Mouse (Mus musculus): ENCODE data around the gene Poglut1. TPM values are rescaled to one million over a fixed set of nuclear protein-coding genes. Genes with fewer than 3 reads are reported as not detected.

The Poglut1 gene
- polyA plus RNA-seq, 1 experiment from 2014 or later, result 69.8 TPM

DNA sequence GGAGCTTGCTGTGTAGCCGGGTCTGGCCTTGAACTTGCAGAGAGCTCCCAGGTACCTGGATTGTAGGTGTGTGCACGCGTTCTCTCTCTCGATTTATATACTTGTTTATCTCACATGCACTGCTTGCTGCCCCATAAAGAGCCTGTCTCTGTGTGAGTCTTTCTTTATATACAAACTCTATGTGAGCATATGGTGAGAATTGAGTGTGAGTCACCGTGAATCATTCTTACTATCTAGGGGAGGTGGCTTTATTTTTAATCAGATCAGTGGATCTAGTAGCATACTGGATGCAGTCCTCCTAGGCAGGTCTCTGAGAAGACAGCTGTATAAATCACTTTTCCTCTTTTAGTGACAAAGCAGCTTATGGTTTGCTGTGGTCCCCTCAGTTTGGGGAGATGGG lies 18.1 kb upstream of the Poglut1 start:
- 94% methylated on average over 5 of the region's 5 CpGs for WGBS
- no peaks in the 10 kb centered on the region for H3K9me3 ChIP-seq
- H3K4me1 ChIP-seq, result peaks cover 10% of the 10 kb centered on the region
- H3K27ac ChIP-seq, result no peak overlapping the region
- no peaks in the 10 kb centered on the region for H3K27me3 ChIP-seq (ENCODE audit: poor library complexity, severe bottlenecking)
- no peak for DNase-seq (ENCODE audit: extremely low spot score, low spot score)
- H3K36me3 ChIP-seq (replicated peaks), result peaks cover 92% of the 10 kb centered on the region
- no peak overlapping the region for H3K4me3 ChIP-seq

DNA sequence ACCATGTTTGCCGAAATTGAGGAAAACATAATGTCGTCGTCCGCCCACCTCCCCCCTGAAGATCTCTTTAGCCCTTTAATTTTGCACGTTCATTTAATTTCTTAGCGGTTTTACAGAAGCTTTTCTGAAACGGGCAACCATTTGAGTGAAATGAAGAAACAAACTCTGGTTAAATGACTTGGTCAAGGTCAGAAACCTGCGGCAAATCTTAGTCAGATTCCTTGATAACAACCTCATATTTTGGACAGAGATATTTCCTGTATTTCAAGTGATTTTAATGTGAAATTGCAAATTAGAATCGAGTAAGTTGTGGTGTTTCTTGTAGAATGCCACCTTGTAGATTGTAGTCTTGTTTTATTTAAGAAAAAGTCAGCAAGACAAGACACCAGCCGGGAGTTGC lies 13.5 kb upstream of the Poglut1 start:
- H3K9me3 ChIP-seq, result no peaks in the 10 kb centered on the region
- H3K4me1 ChIP-seq, result peaks cover 10% of the 10 kb centered on the region
- peak overlapping the region; percentile 89 for H3K4me3 ChIP-seq
- H3K36me3 ChIP-seq (replicated peaks), result peaks cover 45% of the 10 kb centered on the region
- DNase-seq (ENCODE audit: extremely low spot score, low spot score), result no peak
- WGBS, result 43% methylated on average over 10 of the region's 10 CpGs
- H3K27me3 ChIP-seq (ENCODE audit: poor library complexity, severe bottlenecking), result peaks cover 7% of the 10 kb centered on the region
- H3K27ac ChIP-seq, result peak overlapping the region; percentile 92

DNA sequence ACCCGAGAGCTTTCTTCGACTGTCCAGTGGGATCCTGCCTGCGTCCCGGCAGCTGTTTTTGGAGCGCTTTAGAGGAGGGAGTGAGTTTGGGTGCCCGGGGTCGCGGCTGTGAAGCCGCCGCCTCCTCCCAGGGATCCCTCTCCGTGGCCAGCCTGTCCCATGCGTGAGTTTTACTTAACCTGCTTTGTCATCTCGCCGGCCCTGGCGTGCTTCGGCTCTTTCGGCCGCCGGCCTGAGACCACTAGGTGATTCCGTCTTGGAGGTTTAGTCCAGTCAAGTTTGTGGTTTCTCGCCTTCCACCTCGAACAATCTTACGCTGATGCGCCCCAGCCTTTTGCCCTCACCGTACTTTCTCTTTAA lies 12.9 kb upstream of the Poglut1 start:
- Histone ChIP-seq H3K4me1 (peaks cover 10% of the 10 kb centered on the region), H3K4me3 (peak overlapping the region; percentile 89), H3K36me3 (replicated peaks) (peaks cover 40% of the 10 kb centered on the region), H3K27ac (peak overlapping the region; percentile 92), H3K9me3 (no peaks in the 10 kb centered on the region), H3K27me3 (ENCODE audit: poor library complexity, severe bottlenecking) (peaks cover 9% of the 10 kb centered on the region)
- DNase-seq (ENCODE audit: extremely low spot score, low spot score), result no peak
- WGBS, result under 1% methylated on average over 25 of the region's 25 CpGs

DNA sequence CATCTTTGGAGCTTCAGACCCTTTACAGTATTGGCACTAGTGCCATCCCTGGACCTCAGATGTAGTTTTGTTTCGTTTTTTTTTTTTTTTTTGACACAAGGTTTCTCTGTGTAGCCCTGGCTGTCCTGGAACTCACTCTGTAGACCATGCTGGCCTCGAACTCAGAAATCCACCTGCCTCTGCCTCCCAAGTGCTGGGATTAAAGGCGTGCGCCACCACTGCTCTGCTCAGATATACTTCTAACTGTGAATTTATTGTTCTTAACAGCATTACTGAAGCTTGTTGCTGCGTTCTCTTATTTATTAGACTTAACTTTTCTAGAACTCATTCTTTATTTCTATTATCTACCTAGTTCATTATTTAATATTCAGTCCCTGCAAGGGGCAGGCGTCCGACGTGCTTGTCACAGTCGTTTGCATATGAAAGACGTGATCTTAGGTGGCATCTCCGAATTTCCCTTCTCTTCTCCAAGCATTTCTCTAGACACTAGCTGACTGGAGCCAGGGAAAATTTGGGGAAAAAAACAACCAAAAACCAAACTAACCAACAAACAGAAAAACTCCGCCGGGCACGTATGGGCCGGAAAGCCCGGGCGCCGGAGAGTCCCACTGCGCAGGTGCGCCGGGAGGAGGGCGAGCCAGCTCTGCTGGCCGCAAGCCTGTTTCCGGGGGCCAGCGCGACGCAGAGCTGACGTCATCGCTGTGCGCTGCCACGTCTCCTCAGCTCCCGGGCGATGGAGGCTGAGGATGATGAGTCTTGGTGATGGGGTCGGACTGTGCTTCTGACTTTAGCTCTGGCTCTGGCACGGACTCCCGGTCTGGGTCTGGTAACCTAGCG lies 12.3 kb upstream of the Poglut1 start:
- H3K36me3 ChIP-seq (replicated peaks), result peaks cover 34% of the 10 kb centered on the region
- no peaks in the 10 kb centered on the region for H3K9me3 ChIP-seq
- peak overlapping the region; percentile 92 for H3K27ac ChIP-seq
- DNase-seq (ENCODE audit: extremely low spot score, low spot score), result peak; percentile 90
- 8% methylated on average over 37 of the region's 37 CpGs for WGBS
- H3K27me3 ChIP-seq (ENCODE audit: poor library complexity, severe bottlenecking), result peaks cover 9% of the 10 kb centered on the region
- peak overlapping the region; percentile 89 for H3K4me3 ChIP-seq
- peaks cover 10% of the 10 kb centered on the region for H3K4me1 ChIP-seq

DNA sequence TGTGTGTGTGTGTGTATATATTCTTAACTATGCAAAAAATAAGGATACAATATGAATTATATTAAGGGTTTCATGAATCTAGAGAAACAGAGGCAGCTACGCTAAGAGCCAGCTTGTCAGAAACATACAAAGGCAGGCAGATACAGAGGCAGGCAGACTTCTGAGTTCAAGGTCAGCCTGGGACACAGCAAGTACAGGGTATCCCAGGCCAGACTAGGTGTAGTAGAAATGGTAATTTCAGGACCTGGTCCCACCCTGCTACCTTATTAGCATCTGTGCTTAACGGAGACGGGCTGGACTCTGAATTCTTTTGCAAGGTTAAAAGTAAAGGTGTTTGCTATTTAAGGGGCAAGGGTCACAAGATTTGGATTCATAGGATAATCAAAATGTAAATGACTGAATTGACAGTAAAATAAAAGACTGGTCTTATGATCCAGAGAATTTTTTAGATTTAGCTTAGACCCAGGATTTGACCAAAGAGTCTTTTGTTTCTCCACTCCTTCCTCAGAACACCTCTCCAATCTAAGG lies 8.2 kb upstream of the Poglut1 start, which contains the start of gene Tmem39a:
Gene Tmem39a (plus strand): TSS at position 478 of the 528 bp plus-strand sequence.
- Histone ChIP-seq H3K36me3 (replicated peaks) (no peaks in the 10 kb centered on the region), H3K4me1 (peaks cover under 1% of the 10 kb centered on the region; the same call in 1 of the 2 replicates), H3K27me3 (ENCODE audit: poor library complexity, severe bottlenecking) (peaks cover 28% of the 10 kb centered on the region), H3K4me3 (no peak within 1 kb of the TSS), H3K9me3 (no peaks in the 10 kb centered on the region), H3K27ac (no peak within 1 kb of the TSS)
- no peak for DNase-seq (ENCODE audit: extremely low spot score, low spot score)
- 80% methylated on average over 3 of the region's 3 CpGs for WGBS

DNA sequence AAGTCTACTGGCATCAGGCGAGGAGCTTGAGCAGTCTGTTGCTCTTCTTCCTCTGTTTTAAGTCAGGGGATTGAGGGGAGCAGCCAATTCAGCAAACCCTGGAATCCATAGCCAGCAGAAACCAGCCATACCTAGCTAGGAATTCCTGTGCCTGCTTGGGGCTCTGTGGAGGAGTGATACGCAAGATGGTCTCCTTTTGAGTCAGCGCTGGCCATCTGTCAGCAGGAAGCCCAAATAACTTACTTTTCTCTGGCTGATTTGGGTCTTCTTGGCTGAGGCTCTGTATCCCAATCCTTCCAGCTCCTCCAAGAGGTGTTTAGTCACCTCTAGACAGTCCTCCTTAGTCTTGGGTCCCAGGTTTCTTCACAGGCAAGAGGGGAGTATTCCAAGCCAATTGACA lies 5.9 kb upstream of the Poglut1 start:
- Histone ChIP-seq H3K4me1 (no peaks in the 10 kb centered on the region), H3K9me3 (no peaks in the 10 kb centered on the region; the same call in 1 of the 2 replicates), H3K36me3 (replicated peaks) (no peaks in the 10 kb centered on the region), H3K27me3 (ENCODE audit: poor library complexity, severe bottlenecking) (peaks cover 51% of the 10 kb centered on the region), H3K27ac (no peak overlapping the region), H3K4me3 (no peak overlapping the region)
- no peak for DNase-seq (ENCODE audit: extremely low spot score, low spot score)
- 74% methylated on average over 3 of the region's 3 CpGs for WGBS

DNA sequence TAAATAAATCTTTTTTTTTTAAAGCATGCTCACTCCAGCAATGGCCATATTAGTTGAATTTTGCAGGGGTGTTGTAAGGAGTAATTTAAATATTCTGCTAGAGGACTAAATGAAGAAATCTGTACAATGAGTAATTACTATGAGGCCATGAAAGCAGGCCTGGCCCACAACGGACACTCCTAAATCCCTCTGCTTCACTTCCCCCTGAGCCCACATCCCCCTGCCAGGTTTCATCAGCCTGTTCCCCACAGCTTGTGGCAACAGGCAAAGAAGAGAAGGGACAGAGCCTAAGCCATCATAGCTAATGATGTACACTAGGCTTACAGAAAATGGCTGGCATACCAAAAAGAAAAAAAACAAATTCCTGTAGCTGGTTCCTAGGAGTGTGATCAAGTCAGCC lies 2.1 kb downstream of the Poglut1 start:
- Histone ChIP-seq H3K27ac (no peak overlapping the region), H3K4me1 (peaks cover 24% of the 10 kb centered on the region), H3K27me3 (ENCODE audit: poor library complexity, severe bottlenecking) (peaks cover 21% of the 10 kb centered on the region), H3K4me3 (peak overlapping the region; percentile 6; the same call in 1 of the 2 replicates), H3K9me3 (no peaks in the 10 kb centered on the region; the same call in 1 of the 2 replicates), H3K36me3 (replicated peaks) (peaks cover 56% of the 10 kb centered on the region)
- DNase-seq (ENCODE audit: extremely low spot score, low spot score), result no peak
- WGBS, result 97% methylated on average over 1 of the region's 1 CpGs

DNA sequence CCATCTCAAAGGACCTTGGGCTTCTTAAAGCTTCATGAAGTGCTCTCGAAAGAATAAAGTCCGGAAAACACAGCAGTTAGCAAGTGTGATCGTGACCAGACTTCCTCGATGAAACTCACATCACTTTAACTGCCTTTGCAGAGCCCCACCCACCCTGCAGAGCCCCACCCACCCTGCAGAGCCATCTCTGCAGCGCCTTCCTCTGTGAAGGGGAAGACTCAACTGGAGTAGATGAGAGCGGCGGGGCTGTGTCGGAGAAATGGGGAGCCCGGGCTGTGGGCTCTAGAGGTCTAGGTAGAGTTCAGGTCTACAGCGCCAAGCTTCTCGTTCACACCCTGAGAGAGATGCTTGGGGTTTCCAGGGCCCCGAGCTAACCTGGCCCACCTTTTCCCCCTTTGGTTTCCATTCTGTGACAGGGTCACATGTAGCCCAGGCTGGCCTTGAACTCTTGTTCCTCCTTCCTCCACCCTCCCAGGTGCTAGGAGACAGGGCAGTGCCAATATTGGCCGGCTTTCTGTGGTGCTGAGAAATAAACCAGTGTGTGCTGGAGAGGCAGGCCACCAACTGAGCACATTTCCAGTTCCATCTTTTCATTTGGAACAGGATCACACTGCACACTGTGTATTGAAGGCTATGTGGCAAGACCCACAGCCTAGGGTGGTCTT lies 11.2 kb downstream of the Poglut1 start:
- Histone ChIP-seq H3K9me3 (no peaks in the 10 kb centered on the region), H3K27me3 (ENCODE audit: poor library complexity, severe bottlenecking) (no peaks in the 10 kb centered on the region), H3K4me3 (no peak overlapping the region), H3K27ac (no peak overlapping the region), H3K36me3 (replicated peaks) (peaks cover 100% of the 10 kb centered on the region), H3K4me1 (no peaks in the 10 kb centered on the region)
- WGBS, result 91% methylated on average over 13 of the region's 13 CpGs
- DNase-seq (ENCODE audit: extremely low spot score, low spot score), result no peak

DNA sequence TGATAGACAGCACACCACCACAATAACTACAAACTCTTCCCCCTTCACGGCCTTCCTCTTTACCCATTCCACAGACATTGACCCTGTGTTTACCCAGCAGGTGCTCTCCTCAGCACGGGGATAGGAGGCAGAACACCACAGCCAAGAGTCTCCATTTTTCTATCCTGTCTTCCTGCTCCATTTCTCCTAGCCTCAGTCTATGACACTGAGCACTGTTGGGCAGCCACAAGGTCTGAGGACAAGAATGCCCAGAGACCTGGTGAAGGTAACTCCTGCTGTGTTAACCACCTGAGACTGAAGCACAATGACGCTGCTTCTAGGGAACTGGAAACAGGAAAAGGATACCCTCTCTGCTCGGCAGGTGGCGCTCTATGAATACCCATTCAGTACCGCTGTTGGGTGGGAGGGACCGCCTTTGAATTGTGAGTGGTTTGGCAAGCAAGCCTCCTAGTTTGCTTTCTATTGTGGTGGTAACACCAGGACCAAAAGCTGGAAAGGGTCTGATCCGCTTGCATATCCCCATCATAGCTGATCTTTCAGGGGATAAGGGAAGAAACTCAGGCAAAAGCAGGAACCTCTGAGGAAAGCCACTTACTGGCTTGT lies 13.4 kb downstream of the Poglut1 start:
- Histone ChIP-seq H3K4me1 (no peaks in the 10 kb centered on the region), H3K4me3 (no peak overlapping the region), H3K9me3 (no peaks in the 10 kb centered on the region), H3K36me3 (replicated peaks) (peaks cover 100% of the 10 kb centered on the region), H3K27me3 (ENCODE audit: poor library complexity, severe bottlenecking) (no peaks in the 10 kb centered on the region), H3K27ac (no peak overlapping the region)
- 55% methylated on average over 8 of the region's 8 CpGs for WGBS
- DNase-seq (ENCODE audit: extremely low spot score, low spot score), result peak; percentile 49

DNA sequence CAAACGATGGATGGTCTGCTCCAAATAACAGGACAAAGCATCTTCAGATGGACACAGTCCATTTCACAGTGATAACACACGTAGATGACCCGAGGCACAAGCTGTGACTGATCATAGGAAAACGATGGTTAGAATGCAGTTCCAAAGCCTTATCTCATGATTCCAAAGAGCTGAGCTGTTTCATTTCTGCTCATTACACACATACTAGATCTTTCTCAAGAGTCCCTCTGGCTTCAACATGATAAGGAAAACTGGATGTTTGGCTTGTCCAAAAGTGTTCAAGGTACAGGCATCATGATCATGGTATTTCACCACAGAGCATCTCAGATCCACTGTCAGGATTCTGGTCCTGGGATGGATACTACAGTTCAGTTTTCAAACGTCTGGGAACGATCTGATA lies 23.8 kb downstream of the Poglut1 start:
- Histone ChIP-seq H3K9me3 (no peaks in the 10 kb centered on the region), H3K4me3 (no peak overlapping the region), H3K27me3 (ENCODE audit: poor library complexity, severe bottlenecking) (no peaks in the 10 kb centered on the region), H3K27ac (no peak overlapping the region), H3K36me3 (replicated peaks) (peaks cover 72% of the 10 kb centered on the region), H3K4me1 (peaks cover 13% of the 10 kb centered on the region)
- WGBS, result 90% methylated on average over 6 of the region's 6 CpGs
- no peak for DNase-seq (ENCODE audit: extremely low spot score, low spot score)

DNA sequence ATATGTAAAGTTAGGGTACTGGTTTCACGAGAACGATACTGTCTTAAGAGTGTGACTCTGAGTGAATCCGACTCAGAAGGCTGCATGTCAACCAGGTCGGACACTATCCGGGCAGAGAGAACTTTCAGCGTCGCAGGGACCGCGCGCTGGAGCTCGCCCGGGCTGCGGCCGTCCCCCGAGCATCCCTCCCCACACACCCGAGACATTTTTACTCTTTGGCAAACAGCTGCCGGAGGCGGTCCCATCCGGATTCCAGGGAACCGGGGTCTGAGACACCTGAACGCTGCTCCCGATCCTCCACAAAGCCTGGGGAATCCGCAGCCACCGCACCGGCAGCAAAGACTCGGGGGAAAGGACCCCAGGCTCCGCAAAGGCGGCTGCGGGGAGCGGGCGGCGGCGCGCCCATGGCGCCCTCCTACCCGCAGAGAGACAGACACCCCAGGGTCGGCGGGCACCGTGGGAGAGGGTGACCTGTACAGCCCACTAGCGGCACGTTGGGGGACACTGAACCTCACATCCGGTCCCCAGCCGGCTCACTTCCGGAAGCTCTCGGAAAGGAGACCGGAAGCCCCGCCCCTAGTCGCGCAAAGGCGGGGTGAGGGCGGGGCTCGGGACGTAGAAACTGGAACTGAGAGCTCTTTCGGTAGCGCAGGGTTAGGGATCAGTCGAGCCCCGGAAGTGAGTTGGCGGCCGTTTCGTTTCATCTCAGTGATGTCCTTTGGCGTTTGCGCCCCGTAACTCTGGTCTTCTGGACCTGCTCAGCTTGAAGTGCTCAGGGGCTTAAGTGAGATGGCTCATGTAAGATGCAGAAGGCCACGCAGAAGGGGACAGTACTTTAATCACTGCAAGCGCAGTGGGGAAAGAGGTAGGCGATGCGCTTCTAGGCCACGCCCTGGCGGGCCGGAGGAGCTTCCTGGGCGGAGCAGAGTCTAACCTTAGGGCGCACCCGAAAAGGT lies 27.7 kb downstream of the Poglut1 start, which contains the start of gene Timmdc1:
Gene Timmdc1 (minus strand): TSS at position 535 of the 956 bp plus-strand sequence.
- peak; percentile 96 for DNase-seq (ENCODE audit: extremely low spot score, low spot score)
- Histone ChIP-seq H3K9me3 (no peaks in the 10 kb centered on the region), H3K4me1 (peaks cover 22% of the 10 kb centered on the region), H3K4me3 (peak within 1 kb of the TSS; percentile 97), H3K36me3 (replicated peaks) (peaks cover 51% of the 10 kb centered on the region), H3K27ac (peak within 1 kb of the TSS; percentile 95), H3K27me3 (ENCODE audit: poor library complexity, severe bottlenecking) (no peaks in the 10 kb centered on the region)
- WGBS, result under 1% methylated on average over 73 of the region's 73 CpGs

Measured in forebrain, embryonic 10.5 days (tissue).